Mouse (Mus musculus) liver, embryonic 14.5 days (tissue): ENCODE data around the gene Trp73. TPM values are rescaled to one million over a fixed set of nuclear protein-coding genes. Genes with fewer than 3 reads are reported as not detected.

Experiments
- ATAC-seq: fragments of 200-750 bp; cut with Nextera tagmentation; 2 replicates; pipeline ENCODE4 v1.8.0; 2017; ENCODE audit warnings: moderate number of reproducible peaks, mild to moderate bottlenecking, moderate library complexity; ENCODE audit not compliant: insufficient read depth
- DNase-seq, 3 experiments: peaks; one replicate each; pipeline ENCODE4 v3.0.0-alpha.2; 2012 to 2013; ENCODE audit warnings: low read depth in 3 of 3, low spot score in 3 of 3
- H3K27ac ChIP-seq: fragments of 300-500 bp; sonication (generic); 2 replicates; pipeline ENCODE4 v1.5.1; 2014; ENCODE audit warnings: moderate library complexity, mild to moderate bottlenecking, control low read depth, inconsistent platforms
- H3K27me3 ChIP-seq: fragments of 300-500 bp; sonication (generic); 2 replicates; pipeline ENCODE4 v1.6.1; 2014; ENCODE audit warnings: mild to moderate bottlenecking, low read length, moderate library complexity; ENCODE audit not compliant: control insufficient read depth, insufficient read depth
- H3K36me3 ChIP-seq: fragments of 300-500 bp; sonication (generic); replicated peaks from 2 replicates; pipeline ENCODE4 v1.6.1; 2014; ENCODE audit warnings: low read depth; ENCODE audit not compliant: control insufficient read depth, insufficient read depth
- H3K4me1 ChIP-seq, 2 experiments: fragments of 200-500 bp in 1 of 2; fragments of 300-500 bp in 1 of 2; sonication (generic) in 1 of 2; replicated peaks; 2 replicates each; pipeline ENCODE4 v1.6.1; 2012 to 2014; ENCODE audit warnings: antibody characterized with exemption in 1 of 2, inconsistent platforms in 1 of 2, low read length in 1 of 2; ENCODE audit not compliant: control insufficient read depth in 2 of 2, insufficient read depth in 2 of 2
- H3K4me2 ChIP-seq: fragments of 300-500 bp; sonication (generic); 2 replicates; pipeline ENCODE4 v1.6.1; 2014; ENCODE audit warnings: low read depth, mild to moderate bottlenecking, control low read depth, moderate library complexity
- H3K4me3 ChIP-seq, 2 experiments: fragments of 200-500 bp in 1 of 2; fragments of 300-500 bp in 1 of 2; sonication (generic) in 1 of 2; 2 replicates each; pipeline ENCODE4 v1.5.1; 2012 to 2014; ENCODE audit warnings: low read depth in 2 of 2, low read length in 2 of 2, mild to moderate bottlenecking in 2 of 2, control low read depth in 1 of 2, inconsistent platforms in 1 of 2, moderate library complexity in 1 of 2; ENCODE audit not compliant: insufficient read depth in 1 of 2
- H3K9ac ChIP-seq: fragments of 300-500 bp; sonication (generic); replicated peaks from 2 replicates; pipeline ENCODE4 v1.6.1; 2014; ENCODE audit warnings: mild to moderate bottlenecking, control low read depth, moderate library complexity
- H3K9me3 ChIP-seq: fragments of 300-500 bp; sonication (generic); 2 replicates; pipeline ENCODE4 v1.6.1; 2016; ENCODE audit warnings: low read length, mixed read lengths; ENCODE audit not compliant: control insufficient read depth
- CTCF ChIP-seq: IDR thresholded peaks from 2 replicates; pipeline ENCODE4 v1.5.1; 2016; ENCODE audit warnings: antibody characterized with exemption, low read depth, control low read depth
- EP300 ChIP-seq: IDR thresholded peaks from 2 replicates; pipeline ENCODE4 v1.6.1; 2016; ENCODE audit warnings: antibody characterized with exemption, low read depth
- WGBS: fragments of 180-500 bp; shearing (Covaris S2); extraction: QIAGEN DNeasy Blood & Tissue Kit; methylation state at CpG from one replicate; pipeline ENCODE4 v1.1.7; 2014; ENCODE audit not compliant: insufficient replicate concordance; 5-methylcytosine and 5-hydroxymethylcytosine counted together
- polyA plus RNA-seq, 2 experiments: library from polyadenylated mRNA; depleted of rRNA in 1 of 2; stranded (reverse) in 1 of 2; unstranded in 1 of 2; fragments of >200 nt; fragmentation: Nextera tagmentation in 1 of 2; extraction: Ambion mirVana in 1 of 2; gene quantifications; 2 replicates each; pipeline versions ENCODE4 v1.2.1 to v1.2.3; 2012 to 2014

Trp73 gene
- polyA plus RNA-seq, 2 experiments, result 0.01 to 0.06 TPM

DNA sequence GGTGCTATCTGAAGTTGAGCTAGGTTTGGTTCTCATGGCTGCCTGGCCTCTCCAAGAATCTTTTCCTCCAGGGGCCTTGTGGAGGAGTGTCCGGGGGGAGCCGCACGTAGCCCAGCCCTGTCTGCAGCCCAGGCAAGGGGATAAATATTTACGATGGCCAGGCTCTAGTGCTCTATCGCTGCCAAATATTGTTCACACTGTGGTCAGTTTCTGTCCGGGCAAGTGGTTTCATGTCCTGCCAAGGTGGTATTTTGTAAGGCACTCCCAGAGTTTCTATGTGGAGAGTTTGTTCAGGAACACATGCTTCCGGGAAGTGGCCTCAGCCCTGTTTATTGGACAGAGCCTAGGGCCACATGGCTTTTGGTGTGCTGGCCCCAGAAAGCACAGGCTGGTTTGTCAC lies 41.0 kb upstream of the Trp73 start:
- Histone ChIP-seq H3K36me3 (no peaks in the 10 kb centered on the region), H3K4me2 (no peak overlapping the region), H3K9ac (no peak overlapping the region), H3K4me1 (no peaks in the 10 kb centered on the region), H3K27me3 (no peaks in the 10 kb centered on the region), H3K4me3 (no peak overlapping the region), H3K9me3 (no peaks in the 10 kb centered on the region), H3K27ac (no peak overlapping the region)
- TF ChIP-seq EP300 (no peak), CTCF (no peak)
- no peak for DNase-seq
- WGBS, result 73% methylated on average over 7 of the region's 7 CpGs
- ATAC-seq, result no peak

DNA sequence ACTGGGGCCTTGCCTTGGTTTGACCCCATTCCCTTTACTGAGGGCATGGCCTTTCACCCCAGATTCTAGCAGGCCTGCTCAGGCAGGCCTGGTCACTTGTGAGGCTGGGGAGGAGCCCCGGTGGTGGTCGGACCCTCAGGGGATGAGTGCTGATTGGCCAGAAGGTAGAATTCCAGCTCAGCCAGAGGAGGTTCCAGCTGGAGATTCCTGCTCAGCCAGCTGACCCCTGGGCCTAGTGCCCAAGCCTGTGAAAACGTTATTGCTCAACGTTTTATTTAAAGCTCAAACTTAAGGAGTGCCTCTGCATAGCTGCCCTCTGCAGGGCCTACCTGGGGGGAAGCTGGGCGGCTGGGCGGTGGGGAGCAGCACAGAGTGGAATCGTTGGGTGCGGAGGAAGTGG lies 37.2 kb upstream of the Trp73 start:
- H3K9ac ChIP-seq, result no peak overlapping the region
- ATAC-seq, result no peak
- no peak overlapping the region for H3K27ac ChIP-seq
- no peak for TF ChIP-seq EP300
- no peak for TF ChIP-seq CTCF
- no peak overlapping the region for H3K4me2 ChIP-seq
- no peak for DNase-seq
- H3K9me3 ChIP-seq, result no peaks in the 10 kb centered on the region
- H3K36me3 ChIP-seq, result no peaks in the 10 kb centered on the region
- no peaks in the 10 kb centered on the region for H3K4me1 ChIP-seq
- no peak overlapping the region for H3K4me3 ChIP-seq
- WGBS, result 50% methylated on average over 8 of the region's 8 CpGs
- H3K27me3 ChIP-seq, result peaks cover 11% of the 10 kb centered on the region

DNA sequence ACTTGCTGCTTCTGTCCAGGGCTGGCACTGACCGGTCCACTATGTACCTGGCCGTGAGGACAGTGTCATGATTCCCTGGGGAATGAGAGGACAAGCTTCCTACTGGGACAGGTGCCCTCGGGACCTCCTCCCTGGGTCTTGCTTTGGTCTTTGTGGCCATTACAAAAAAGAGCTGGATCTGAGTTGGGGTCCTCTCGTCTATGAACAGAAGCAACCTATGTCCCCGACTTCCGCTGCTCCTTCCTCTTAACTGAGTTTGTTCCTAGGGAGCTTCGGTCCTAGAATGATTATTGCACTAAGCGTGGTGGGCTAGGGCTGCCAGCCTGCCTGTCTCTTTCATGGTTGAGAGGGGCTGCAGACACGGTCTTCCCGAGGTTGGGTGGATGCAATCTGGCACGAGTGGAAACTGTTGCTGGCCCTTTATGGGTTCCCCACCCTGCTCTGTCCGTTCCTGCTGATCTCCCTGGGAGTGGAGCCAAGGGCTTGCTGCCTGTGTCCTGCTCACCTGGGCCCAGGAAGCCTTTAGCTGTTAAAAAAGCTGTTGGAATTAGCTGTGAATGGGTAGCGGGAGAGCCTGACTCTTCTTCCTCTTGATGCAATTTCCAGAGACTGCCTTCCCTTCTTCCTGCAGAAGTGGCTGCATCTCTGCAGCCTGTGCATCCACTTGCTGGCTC lies 32.1 kb upstream of the Trp73 start:
- TF ChIP-seq EP300, result no peak
- TF ChIP-seq CTCF, result no peak
- Histone ChIP-seq H3K27me3 (peaks cover 50% of the 10 kb centered on the region), H3K9ac (no peak overlapping the region), H3K27ac (no peak overlapping the region), H3K4me1 (no peaks in the 10 kb centered on the region), H3K9me3 (no peaks in the 10 kb centered on the region), H3K36me3 (no peaks in the 10 kb centered on the region), H3K4me3 (no peak overlapping the region), H3K4me2 (no peak overlapping the region)
- 32% methylated on average over 13 of the region's 13 CpGs for WGBS
- ATAC-seq (no peak), DNase-seq (no peak)

DNA sequence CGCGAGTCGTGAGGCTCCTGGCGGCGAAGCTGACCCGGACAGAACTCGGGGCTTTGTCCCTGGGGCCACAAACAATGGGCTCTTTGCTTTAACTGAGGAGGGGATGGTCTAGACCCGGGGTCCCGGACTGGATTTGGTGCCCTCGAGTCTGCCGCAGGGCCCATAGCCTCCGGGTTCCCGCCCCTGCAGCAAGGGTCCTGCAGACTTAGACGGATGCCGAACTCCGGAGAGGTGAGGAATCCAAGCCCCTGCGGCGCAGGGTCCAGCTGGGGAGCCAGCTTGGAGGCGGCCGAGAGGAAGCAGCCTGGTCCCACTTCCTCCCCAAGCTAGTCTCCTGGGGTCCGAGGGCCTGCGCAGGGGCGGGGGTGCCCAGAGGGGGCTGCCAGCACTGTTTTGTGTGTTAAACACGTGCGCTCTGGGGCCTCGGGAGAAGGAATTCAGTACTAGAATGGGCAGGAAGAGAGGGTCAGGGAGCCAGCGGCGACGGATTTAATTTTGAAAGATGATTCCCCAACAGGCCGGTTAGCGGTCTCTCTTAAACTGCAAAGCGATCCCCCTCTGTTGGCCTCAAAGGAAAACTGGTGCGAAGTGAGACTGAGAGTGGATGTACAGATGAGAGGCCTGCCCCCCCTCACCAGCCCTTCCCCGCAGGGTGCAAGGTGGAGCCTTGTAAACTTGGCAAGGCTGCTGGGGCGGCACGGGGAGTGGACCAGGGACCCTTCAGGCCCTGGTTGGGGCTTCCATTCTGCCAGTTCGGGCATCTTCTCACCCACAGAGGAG lies 31.3 kb upstream of the Trp73 start:
- Histone ChIP-seq H3K9me3 (no peaks in the 10 kb centered on the region), H3K4me1 (no peaks in the 10 kb centered on the region), H3K27me3 (peaks cover 50% of the 10 kb centered on the region), H3K4me2 (peak overlapping the region; percentile 42), H3K9ac (no peak overlapping the region), H3K36me3 (no peaks in the 10 kb centered on the region), H3K4me3 (peak overlapping the region in 1 of 2 experiments; percentile 37; a peak in 2 of 4 replicates), H3K27ac (no peak overlapping the region)
- ATAC-seq (no peak), DNase-seq (no peak)
- WGBS, result 2% methylated on average over 37 of the region's 37 CpGs
- no peak for TF ChIP-seq CTCF

DNA sequence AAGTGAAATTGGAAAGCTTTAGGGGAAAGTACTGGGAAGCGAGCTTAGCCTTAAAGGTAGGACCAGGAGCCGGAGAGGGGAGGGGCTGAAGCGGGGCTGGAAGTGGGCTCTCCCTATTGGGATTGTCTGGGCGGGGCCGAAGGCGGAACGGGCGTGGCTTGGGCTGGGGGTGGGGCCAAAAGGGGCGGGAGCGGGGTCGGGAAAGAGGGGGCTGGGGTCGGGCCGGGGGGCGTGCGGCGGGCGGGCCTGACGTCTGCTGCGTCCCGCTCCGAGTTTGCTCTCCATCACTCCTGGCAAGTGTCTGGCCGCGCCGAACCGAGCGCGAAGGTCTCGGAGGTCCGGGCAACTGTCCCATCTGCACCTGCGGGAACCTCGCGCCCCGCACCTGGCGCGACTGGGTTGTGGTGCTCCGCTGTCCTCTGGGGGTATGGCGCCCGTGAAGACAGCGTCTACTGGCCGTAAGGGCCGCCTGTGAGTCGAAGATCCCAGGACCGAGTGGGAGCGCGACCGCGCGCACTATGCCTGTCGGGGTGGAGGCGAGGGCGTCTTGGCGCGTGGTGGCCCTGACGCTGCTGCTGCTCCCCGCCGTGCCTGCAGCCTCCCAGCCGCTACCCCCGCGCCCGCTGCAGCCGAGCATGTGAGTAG lies 30.6 kb upstream of the Trp73 start, which contains the start of gene Megf6:
Megf6 (plus strand) TSS at position 225 of the 645 bp plus-strand sequence.
- TF ChIP-seq EP300 (no peak), CTCF (no peak)
- no peaks in the 10 kb centered on the region for H3K9me3 ChIP-seq
- no peak within 1 kb of the TSS for H3K27ac ChIP-seq
- no peak within 1 kb of the TSS for H3K9ac ChIP-seq
- ATAC-seq (no peak), DNase-seq (no peak)
- no peaks in the 10 kb centered on the region for H3K36me3 ChIP-seq
- H3K4me1 ChIP-seq, result no peaks in the 10 kb centered on the region
- H3K4me3 ChIP-seq, result peak within 1 kb of the TSS; percentile 29 to 37
- peaks cover 50% of the 10 kb centered on the region for H3K27me3 ChIP-seq
- peak within 1 kb of the TSS; percentile 42 for H3K4me2 ChIP-seq
- WGBS, result under 1% methylated on average over 57 of the region's 61 CpGs
